Mouse (Mus musculus): ENCODE measurements around the gene Lenep.

The Lenep gene

GRCm38 (mm10) chr3:89391663-89392511 lies 10.7 kb downstream of the Lenep start:
- peak; percentile 83 for DNase-seq (ENCODE audit: low read depth, low spot score)

DNA sequence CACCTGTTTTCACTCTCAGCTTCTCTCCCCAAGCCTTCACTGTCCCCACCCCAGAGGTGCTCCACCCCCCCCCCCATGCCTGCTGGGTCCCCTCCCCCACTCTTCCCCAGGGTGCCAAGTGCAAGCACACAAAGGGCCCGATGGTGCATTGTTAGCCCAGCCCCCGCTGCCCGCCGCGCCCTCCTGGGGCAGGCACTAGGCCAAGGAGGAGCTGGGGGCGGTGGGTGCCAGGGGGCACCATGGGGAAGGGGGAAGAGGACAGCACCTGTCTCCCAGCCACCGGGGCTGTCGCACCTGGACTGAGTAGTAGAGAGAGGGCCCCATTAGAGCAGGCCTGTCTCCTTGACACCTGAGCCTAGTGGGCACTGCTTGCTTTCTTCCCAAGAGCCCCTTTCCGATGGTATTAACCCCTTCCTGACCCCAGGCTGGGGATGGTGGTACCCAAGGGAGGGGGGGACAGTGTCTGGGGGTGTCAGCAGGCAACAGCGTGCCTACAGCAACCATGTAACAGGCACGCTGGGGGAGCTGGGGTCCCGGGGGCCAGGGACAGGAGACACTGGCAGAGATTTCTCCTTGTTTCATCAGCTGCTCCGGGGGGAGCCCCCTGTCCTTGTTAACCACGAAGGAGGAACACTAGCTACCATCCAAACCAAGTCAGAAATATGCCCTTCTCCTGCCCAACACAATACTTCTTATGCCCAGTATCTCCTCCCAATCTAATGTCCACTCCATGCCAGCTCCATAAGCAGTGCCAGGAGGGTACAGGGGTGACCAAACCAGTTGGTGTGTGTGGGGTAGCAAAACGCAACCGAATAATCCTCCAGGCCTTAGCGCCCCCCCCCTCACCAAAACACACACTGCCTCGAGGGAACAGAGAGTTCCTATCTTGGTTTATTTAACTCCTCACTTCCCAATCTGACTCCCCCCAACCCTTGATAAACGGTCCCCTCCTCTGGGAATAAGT lies 11.6 kb downstream of the Lenep start:
- DNase-seq (ENCODE audit: low read depth, low spot score): peak; percentile 64

DNA sequence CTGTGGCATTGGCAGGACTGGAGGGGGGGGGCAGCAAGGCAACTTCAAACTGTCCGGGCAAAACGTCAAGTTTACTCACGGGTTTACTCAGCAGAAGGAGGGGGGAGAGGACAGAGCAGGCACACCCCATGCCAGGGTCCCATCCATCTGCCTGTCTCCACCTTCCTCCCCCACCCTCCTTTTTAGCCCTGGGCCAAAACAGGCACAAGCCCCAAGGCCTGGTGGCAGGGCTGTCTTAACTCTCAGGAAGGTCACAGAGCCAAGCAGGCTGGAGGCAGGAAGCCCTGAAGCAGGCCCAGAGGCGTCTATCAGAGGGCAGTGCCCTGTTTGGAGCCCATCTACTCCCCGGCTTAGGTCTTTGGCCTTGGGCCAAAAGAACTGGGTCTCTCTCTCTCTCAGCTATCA lies 12.5 kb downstream of the Lenep start:
- DNase-seq (ENCODE audit: low read depth, low spot score): peak; percentile 72

DNA sequence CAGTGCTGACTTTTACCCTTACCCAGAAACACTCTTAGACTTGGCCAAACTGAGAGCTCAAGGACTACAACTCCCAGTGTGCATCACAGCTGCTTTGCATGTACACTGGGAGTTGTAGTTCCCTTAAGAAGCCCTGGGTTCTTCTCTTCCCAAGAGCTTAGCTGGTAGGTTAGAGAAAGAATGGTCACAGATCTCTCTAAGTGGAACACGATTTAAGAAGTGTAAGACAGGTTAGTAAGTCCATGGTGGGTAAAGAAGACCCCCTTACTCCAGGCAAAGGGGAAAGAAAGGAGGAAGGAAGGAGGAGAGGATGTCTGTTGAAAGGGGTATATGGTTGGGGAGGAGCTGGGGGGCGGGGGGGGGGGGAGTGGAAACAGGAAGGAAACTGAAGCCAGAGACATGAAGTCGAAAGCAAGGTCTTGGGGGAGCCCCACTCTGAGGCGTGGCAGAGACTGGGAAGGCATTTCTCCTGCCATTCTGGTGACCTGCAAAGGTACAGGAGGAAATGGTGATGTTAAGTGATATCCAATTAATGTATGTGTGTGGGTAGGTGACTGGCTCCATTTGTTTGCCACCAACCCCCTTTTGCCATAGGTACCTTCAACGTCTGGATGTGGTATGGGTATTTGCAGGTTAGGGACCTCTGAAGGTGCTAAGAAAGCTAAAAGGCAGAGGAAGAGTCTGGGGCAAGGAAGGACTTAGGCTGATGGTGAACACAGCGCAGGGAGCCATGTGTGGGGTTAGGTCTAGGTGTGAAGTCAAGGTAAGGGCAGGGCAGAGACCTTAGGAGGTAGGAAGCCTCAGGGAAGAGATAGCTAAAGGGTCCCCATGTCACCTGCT lies 13.5 kb downstream of the Lenep start:
- DNase-seq (ENCODE audit: low read depth, low spot score): peak; percentile 46

- no peak for DNase-seq (ENCODE audit: low read depth, low spot score)
Measured at GRCm38 (mm10) chr3:89388134-89388881, 14.3 kb downstream of the Lenep start.

DNA sequence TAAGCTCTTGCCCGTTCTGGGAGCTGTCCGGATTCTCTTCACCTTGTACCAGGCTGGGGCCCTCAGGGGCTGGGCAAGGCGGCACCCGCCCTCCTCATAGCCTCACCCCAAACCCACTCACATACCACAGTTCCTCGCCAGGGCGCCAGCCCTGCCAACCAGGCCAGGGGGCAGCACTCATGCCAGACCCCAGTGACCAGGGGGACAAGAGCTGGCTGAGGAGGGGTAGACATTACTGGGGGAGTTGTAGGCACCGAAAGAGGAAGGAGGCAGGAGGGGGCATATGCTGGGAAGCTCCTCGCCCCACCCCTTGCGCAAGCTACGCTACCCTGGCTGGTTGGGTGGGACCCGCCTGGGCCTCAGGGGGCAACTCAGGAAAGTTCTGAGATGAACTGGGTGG lies 15.0 kb downstream of the Lenep start:
- DNase-seq (ENCODE audit: low read depth, low spot score): no peak

DNA sequence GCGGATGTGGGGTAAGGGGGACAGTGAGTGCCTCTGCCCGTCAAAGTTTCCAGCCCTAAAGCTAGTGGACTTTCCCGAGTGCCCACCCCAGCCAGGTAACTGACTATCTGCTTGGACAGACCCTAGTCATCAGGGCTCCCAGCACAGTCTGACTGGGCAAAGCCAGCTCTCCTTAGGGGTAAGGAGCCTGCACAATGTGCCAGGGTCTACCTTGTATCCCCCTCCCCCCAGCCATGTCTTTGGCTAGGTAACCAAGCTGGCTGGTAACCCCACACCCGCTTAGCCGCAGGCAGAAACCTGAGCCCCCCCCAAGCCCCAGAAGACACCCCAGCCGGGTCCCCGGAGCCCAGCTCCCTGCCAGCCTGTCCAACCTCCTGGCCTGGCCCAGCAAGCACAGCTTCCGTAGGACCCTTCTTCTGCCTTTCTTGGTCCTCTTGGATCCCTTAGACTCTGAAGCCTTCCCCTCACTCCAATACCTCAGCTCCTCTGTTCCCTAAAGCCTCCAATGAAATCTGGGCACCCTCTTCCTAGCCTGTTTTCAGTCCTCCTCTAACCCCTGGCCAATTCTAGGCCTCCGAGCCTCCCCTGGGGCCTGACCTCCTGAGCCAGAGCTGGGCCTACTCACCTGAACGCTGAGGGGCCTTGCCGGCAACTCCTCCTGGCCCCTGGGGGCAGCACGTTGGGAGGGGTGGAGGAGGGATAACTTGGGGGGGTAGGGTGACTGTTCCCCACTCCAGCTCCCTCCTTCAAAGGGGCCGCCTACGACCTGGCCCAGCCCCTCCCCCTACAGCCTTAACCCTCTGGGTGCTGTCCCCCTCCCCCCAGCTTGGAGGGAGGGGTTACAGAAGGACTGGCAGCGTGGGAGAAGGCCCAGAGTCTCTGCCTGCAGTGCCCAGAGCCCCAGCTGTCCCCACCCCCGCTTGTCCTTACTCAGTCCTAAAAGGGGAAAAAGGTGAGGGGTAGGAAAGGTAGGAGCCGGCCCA lies 15.9 kb downstream of the Lenep start:
- no peak for DNase-seq (ENCODE audit: low read depth, low spot score)

- DNase-seq (ENCODE audit: low read depth, low spot score): no peak
Measured at GRCm38 (mm10) chr3:89385451-89385850, 17.1 kb downstream of the Lenep start.

DNA sequence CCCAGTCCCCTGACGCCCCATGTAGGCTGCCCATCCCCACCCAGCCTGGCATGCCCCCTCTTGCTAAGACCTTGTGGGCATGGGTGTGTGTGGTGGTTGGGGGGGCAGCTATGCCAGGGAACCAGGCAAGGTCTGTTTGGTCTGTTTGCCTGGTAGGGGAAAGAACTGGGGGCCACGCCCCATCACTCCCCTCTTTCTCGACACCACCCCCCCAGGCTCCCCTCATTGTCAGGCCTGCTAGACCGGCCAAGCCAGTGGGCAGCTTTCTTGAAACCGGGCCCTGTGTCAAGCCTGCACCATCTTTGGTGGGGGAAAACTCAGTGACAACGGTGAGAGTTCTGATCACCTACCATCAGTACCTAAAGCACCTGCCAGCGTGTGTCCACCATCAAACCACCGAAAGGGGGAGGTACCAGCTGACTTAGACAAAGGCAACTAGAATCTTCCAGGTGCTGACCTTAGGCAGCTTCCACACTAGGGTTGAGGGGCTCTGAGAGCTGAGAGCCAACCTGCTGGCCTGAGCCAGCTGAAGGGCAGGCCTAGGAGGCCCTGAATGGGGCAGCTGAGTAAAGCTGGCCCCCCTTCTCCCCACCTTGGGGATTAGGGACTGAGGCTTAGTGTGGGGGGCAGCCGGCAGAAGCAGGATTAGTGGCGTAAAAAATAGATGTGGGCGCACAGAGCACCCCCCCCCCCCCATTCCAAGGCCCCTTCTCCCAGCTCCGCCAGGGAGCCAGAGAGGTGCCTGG lies 18.1 kb downstream of the Lenep start:
- no peak for DNase-seq (ENCODE audit: low read depth, low spot score)

DNA sequence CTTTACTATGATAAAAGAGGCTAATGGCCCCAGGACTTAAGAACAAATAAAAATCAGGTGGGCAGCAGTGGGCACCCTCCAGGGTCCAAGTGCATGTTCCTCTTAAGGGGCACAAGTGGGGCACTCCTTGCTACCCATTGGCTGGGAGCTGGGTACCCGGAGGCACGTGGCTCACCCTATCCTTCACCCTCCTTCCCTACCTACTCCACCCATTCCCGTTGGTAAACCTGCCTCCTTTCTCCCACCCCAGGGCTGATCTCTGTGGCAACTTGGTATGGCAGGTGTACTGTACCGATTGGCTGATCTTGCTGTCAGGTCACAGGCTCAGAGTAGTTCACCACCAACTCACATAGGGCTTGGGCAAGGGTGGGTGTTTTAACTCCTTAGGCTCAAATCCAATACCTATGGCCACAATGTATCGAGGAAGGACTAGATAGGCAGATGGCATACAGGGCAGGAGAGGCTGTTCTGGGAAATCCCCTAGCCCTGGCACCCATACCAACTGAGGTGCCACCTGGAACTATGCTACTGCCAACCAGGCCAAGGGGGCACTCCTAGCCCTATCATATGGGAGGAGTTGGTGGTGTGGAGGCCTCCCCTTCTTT lies 18.8 kb downstream of the Lenep start:
- no peak for DNase-seq (ENCODE audit: low read depth, low spot score)

DNA sequence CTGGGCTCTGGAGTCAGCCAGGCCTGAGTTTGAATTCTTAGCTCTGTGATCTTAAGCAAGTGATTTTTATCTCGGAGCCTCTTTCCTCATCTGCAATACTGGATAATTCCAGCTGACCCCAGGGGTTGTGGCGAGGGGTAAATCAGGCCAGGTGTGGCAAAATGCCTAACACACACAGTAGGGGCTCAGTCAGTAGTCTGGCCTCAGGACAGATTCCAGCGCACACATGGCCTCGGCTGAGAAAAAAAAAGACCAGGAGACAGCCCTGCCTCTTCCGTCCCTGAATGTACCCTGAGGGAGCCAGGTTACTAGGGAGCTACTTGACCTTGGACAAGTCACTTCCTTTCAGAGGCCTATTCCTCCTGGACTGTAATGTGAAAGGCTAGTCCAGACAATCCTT lies 19.6 kb downstream of the Lenep start:
- DNase-seq (ENCODE audit: low read depth, low spot score): no peak

DNA sequence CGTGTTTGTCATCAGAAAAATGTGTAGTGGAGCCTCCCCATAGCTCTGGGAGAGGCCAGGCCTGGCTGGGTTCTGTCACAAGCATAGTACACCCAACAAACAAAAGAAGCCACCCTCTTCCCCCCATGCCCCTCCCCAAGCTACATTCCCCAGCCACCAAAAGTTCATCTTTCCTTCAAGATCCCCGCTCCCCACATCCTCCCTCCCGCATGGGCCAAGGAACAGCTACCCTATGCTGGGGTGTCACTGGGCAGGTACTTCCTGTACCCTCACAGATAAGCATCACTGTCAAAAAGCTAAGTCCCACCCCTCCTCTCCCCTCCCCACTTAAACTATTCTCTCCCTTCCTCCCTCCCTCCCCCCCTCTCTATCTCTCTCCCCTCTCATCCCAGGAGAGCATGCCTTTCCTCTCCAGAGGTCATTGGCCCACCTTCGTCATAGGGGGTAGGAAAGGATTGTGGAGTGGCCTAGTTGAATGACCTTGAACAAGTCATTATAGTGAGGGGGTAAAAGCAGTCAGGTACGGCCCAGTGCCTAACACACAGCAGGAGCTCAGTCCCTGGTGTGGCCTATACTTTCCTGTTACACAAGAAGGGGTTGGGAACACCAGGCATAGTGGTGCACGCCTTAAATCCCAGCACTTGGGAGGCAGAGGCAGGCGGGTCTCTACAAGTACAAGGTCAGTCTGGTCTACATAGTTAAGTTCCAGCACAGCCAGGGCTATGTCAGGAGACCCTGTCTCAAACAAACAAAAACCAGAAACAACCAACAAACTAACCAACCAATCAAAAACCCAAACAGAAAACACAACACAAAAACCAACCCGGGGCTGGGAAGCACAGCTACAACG lies 20.3 kb downstream of the Lenep start:
- DNase-seq (ENCODE audit: low read depth, low spot score): no peak

DNA sequence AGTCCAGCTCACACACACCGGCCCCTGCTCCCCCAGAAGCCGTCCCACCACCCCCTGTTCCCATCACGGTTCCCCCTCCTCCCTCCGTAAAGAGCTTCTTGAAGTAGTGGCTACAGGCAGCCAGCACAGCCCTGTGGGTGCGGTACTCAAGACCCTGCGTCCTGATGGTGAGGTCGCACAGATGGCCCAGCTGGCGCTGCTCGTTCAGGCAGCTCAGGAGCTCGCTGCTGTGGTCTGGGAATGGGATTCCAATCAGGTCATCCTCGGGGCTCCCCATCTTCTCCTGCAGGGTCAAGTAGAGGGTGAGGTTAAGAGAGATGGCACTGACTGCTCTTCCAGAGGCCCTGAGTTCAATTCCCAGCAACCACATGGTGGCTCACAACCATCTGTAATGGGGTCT lies 21.4 kb downstream of the Lenep start:
- no peak for DNase-seq (ENCODE audit: low read depth, low spot score)

DNA sequence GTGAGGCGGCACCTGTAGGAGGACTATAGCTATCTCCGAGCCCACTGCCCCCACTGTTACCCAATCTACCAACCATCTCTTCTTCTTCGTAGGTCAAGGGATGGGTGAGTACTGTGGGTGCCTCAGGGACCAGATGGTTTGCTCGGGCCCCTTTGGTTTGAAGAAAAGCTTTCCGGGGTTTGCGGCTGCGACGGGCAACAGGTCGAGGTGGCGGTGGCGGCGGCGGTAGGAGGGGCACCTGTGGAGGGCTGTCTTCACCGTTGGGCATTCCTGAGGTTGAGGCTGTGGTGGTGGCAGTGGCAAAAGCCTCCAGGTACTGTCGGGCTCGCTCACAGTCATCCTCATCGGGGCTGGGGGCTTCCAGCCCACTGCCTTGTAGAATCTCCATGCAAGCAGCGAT lies 21.9 kb downstream of the Lenep start:
- DNase-seq (ENCODE audit: low read depth, low spot score): no peak

DNA sequence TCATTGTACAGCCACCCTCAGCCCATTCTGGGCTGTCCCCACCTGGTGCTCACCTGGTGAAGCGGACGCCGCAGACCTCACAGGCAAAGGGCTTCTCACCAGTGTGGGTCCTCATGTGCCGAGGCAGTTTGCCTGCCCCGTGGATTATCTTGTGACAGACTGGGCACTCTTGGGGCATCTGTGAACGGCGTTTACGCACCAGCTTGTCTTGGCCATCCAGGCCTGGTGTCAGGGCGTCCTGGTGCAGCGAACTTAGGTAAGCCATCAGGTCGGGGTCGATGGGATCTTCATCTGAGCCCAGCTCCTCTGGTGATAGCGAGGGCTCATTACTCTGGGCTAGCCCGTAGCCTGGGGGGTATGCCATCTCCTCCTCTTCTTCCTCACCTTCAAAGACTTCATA lies 22.3 kb downstream of the Lenep start:
- DNase-seq (ENCODE audit: low read depth, low spot score): no peak

GRCm38 (mm10) chr3:89379388-89380131 lies 23.0 kb downstream of the Lenep start:
- DNase-seq (ENCODE audit: low read depth, low spot score): no peak

All from 3T3-L1 (cell line).